Mouse (Mus musculus) liver, adult (tissue): ENCODE data around the gene Maff.

Experiments
- GATA4 ChIP-seq: IDR thresholded peaks from 2 replicates; pipeline ENCODE4 v1.6.1; 2014; ENCODE audit warnings: mild to moderate bottlenecking, low read length; ENCODE audit not compliant: insufficient replicate concordance

Gene Maff

GRCm38 (mm10) chr15:79368861-79369440, 22.5 kb downstream of the Maff start:
- TF ChIP-seq GATA4: no peak

GRCm38 (mm10) chr15:79369452-79370280, 23.2 kb downstream of the Maff start:
- no peak for TF ChIP-seq GATA4

GRCm38 (mm10) chr15:79370281-79370843, 23.9 kb downstream of the Maff start:
- TF ChIP-seq GATA4: no peak

- no peak for TF ChIP-seq GATA4
Observed at GRCm38 (mm10) chr15:79374760-79375159, 28.3 kb downstream of the Maff start.

GRCm38 (mm10) chr15:79377681-79378080, 31.3 kb downstream of the Maff start:
- no peak for TF ChIP-seq GATA4

- no peak for TF ChIP-seq GATA4
Observed at GRCm38 (mm10) chr15:79378608-79379007, 32.2 kb downstream of the Maff start.

- TF ChIP-seq GATA4: no peak
Observed at GRCm38 (mm10) chr15:79379658-79380057, 33.2 kb downstream of the Maff start.

GRCm38 (mm10) chr15:79380468-79381444, 34.3 kb downstream of the Maff start:
- TF ChIP-seq GATA4: no peak

GRCm38 (mm10) chr15:79381644-79382043, 35.2 kb downstream of the Maff start:
- no peak for TF ChIP-seq GATA4

- TF ChIP-seq GATA4: no peak
Observed at GRCm38 (mm10) chr15:79387081-79387480, 40.7 kb downstream of the Maff start.

- TF ChIP-seq GATA4: no peak
Observed at GRCm38 (mm10) chr15:79387611-79388010, 41.2 kb downstream of the Maff start.

- TF ChIP-seq GATA4: no peak
Observed at GRCm38 (mm10) chr15:79388171-79388570, 41.8 kb downstream of the Maff start.

- TF ChIP-seq GATA4: no peak; the same call in 1 of the 2 replicates
Observed at GRCm38 (mm10) chr15:79390434-79390833, 44.0 kb downstream of the Maff start.

- TF ChIP-seq GATA4: peak; percentile 46; the same call in 1 of the 2 replicates
Observed at GRCm38 (mm10) chr15:79391447-79392093, 45.1 kb downstream of the Maff start.

GRCm38 (mm10) chr15:79392527-79392926, 46.1 kb downstream of the Maff start:
- peak; percentile 47; the same call in 1 of the 2 replicates for TF ChIP-seq GATA4

GRCm38 (mm10) chr15:79393101-79393500, 46.7 kb downstream of the Maff start:
- TF ChIP-seq GATA4: no peak
